28 mouse cellular contexts compared by ENCODE assay signal in the genomic region with DNA sequence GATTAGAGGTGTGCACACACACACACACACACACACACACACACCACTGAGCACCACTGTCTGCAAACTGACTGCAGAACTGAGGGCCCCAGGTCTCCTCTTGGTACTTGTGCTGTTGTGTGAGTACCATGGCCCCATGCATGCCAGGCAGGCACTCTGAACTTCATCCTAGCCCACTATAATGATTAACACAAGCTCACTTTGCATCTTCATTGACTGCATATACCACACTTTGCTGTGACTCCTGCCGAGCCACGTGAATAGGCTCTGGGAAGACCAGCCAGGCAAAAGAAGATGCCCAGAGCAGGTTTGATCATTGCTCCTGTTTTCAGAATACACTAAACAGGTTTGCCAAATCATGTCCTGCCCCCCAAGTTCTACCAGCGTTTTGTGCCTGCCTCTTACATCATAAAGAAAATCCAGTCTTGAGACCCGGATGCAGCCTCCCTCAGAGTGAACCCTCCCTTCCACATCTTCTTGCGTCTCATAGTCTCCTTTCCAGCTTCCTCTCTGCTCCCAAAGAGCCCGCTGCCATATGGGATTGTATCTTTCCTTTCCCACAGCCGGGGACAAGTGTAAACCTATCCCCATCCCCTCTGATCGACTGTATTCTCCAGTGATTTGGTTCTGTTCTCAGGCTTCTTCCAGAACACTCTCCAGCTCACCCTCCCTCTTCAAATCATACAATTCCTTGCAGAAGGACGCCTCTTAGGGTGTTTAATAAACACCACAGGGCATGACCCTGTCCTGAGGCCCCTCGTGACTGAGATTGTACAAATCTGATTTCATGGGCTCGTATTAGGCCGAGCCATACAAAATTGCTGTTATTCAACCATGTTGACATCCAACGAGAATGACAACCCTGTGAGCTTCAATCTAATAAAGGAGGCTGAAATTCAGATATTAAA.
DNase-seq lines count a peak whose midpoint lies in the region; ATAC-seq lines count a peak whose summit lies in the region.
"Had no signal": no experiment of that assay in that cellular context is flagged by ENCODE, and none has a peak within 500 bp of the region (broad histone marks: within the 10 kb centered on the region; RNA-seq: fewer than 3 reads in every experiment).

No protein-coding gene starts in this region.

- H3K9ac ChIP-seq in kidney, embryonic 14.5 days (ENCODE audit: low read depth, low read length), result no peak overlapping the region
- no peak overlapping the region for H3K9ac ChIP-seq in embryonic facial prominence, embryonic 14.5 days (ENCODE audit: low read depth, low read length)
- H3K9ac ChIP-seq: forebrain, postnatal 0 days; hindbrain, embryonic 13.5 days; limb, embryonic 13.5 days; lung, embryonic 15.5 days; neural tube, embryonic 13.5 days; stomach, embryonic 15.5 days had no signal

- peaks cover 8% of the 10 kb centered on the region; the same call in 1 of the 2 replicates for H3K4me1 ChIP-seq in kidney, embryonic 14.5 days (ENCODE audit: control insufficient read depth, insufficient read depth, low read length)
- H3K4me1 ChIP-seq in embryonic facial prominence, embryonic 14.5 days (ENCODE audit: control insufficient read depth, insufficient read depth, low read length), result peaks cover 24% of the 10 kb centered on the region
- H3K4me1 ChIP-seq: lung, embryonic 15.5 days; stomach, embryonic 15.5 days had no signal

- no peak overlapping the region for H3K4me2 ChIP-seq in kidney, embryonic 14.5 days (replicated peaks; ENCODE audit: low read depth, low read length)
- H3K4me2 ChIP-seq in embryonic facial prominence, embryonic 14.5 days (ENCODE audit: low read depth, low read length), result peak overlapping the region; percentile 13
- H3K4me2 ChIP-seq: hindbrain, embryonic 13.5 days; limb, embryonic 13.5 days; liver, embryonic 11.5 days; lung, embryonic 15.5 days; midbrain, embryonic 11.5 days; neural tube, embryonic 13.5 days; stomach, embryonic 15.5 days had no signal

- 61% methylated on average over 13 of the region's 13 CpGs for WGBS in kidney, embryonic 14.5 days
- 27% methylated on average over 13 of the region's 13 CpGs for WGBS in embryonic facial prominence, embryonic 14.5 days

- DNase-seq in kidney, adult 11 months, result peak; percentile 63
- peak; percentile 71 for DNase-seq in embryonic facial prominence, embryonic 14.5 days (ENCODE audit: low spot score)
- peak; percentile 54 for DNase-seq in kidney, adult 9 months
- peak; percentile 59 for DNase-seq in kidney, postnatal 14 days
- DNase-seq in spleen, adult 12 weeks (ENCODE audit: low spot score), result no peak
- no peak for DNase-seq in layer of hippocampus, adult 8-10 months (ENCODE audit: low spot score in 2 of 2)
- DNase-seq in urinary bladder, adult 2 months (ENCODE audit: low spot score), result no peak
- DNase-seq: adrenal gland, postnatal 14 days; cerebellum, adult 11-12 months; cerebellum, adult 9-11 months; embryo, embryonic 11 days; forebrain, postnatal 0 days; gastrocnemius, postnatal 10 days; heart, postnatal 36 days; retina, postnatal 1 day; right cerebral cortex, postnatal 14 days; thymus, postnatal 14 days had no signal

- H3K27ac ChIP-seq in kidney, embryonic 14.5 days (ENCODE audit: low read depth, low read length), result no peak overlapping the region
- H3K27ac ChIP-seq in embryonic facial prominence, embryonic 14.5 days (replicated peaks; ENCODE audit: low read depth, low read length), result peak overlapping the region; percentile 15; the same call in 1 of the 2 replicates
- H3K27ac ChIP-seq: hindbrain, embryonic 13.5 days; layer of hippocampus, adult 2 months; limb, embryonic 13.5 days; lung, embryonic 15.5 days; neural tube, embryonic 13.5 days; stomach, embryonic 15.5 days had no signal

- H3K4me3 ChIP-seq in kidney, embryonic 14.5 days (ENCODE audit: low read length), result no peak overlapping the region
- H3K4me3 ChIP-seq in embryonic facial prominence, embryonic 14.5 days (ENCODE audit: low read depth, low read length), result no peak overlapping the region
- H3K4me3 ChIP-seq: erythroblast, embryonic 14.5 days; hindbrain, embryonic 13.5 days; layer of hippocampus, adult 2 months; limb, embryonic 13.5 days; lung, embryonic 15.5 days; neural tube, embryonic 13.5 days; stomach, embryonic 15.5 days had no signal

- no peaks in the 10 kb centered on the region for H3K36me3 ChIP-seq in kidney, embryonic 14.5 days (ENCODE audit: control insufficient read depth, insufficient read depth, low read length)
- H3K36me3 ChIP-seq in embryonic facial prominence, embryonic 14.5 days (ENCODE audit: control insufficient read depth, insufficient read depth, low read length), result no peaks in the 10 kb centered on the region
- H3K36me3 ChIP-seq: hindbrain, embryonic 13.5 days; limb, embryonic 13.5 days; lung, embryonic 15.5 days; neural tube, embryonic 13.5 days; stomach, embryonic 15.5 days had no signal

- no peaks in the 10 kb centered on the region for H3K27me3 ChIP-seq in kidney, embryonic 14.5 days (ENCODE audit: control insufficient read depth, insufficient read depth, low read length)
- no peaks in the 10 kb centered on the region for H3K27me3 ChIP-seq in embryonic facial prominence, embryonic 14.5 days (replicated peaks; ENCODE audit: control insufficient read depth, insufficient read depth, low read length)
- H3K27me3 ChIP-seq: limb, embryonic 13.5 days; lung, embryonic 15.5 days; Patski; stomach, embryonic 15.5 days had no signal

- no peak for ATAC-seq in kidney, embryonic 14.5 days (ENCODE audit: low FRiP score, low TSS enrichment)
- ATAC-seq in embryonic facial prominence, embryonic 14.5 days (ENCODE audit: low read depth), result peak; percentile 48; the same call in 1 of the 2 replicates
- ATAC-seq: forebrain, postnatal 0 days; Patski had no signal

- H3K9me3 ChIP-seq in kidney, embryonic 14.5 days (ENCODE audit: control insufficient read depth, low read length), result no peaks in the 10 kb centered on the region
- no peaks in the 10 kb centered on the region for H3K9me3 ChIP-seq in embryonic facial prominence, embryonic 14.5 days (ENCODE audit: control insufficient read depth, low read length)
- H3K9me3 ChIP-seq: hindbrain, embryonic 13.5 days; limb, embryonic 13.5 days; lung, embryonic 15.5 days; neural tube, embryonic 13.5 days; stomach, embryonic 15.5 days had no signal

Comparison
In these comparisons a context has a peak if more than half of its experiments do, and no peak if none do; other contexts are left out.
1. DNase-seq: peak in kidney, adult 11 months (single experiment), embryonic facial prominence, embryonic 14.5 days (single experiment), kidney, adult 9 months (single experiment) and kidney, postnatal 14 days (single experiment); none in spleen, adult 12 weeks (single experiment), layer of hippocampus, adult 8-10 months (0 of 2) and urinary bladder, adult 2 months (single experiment).